Mouse (Mus musculus): ENCODE data around the gene Ddah1.
A peak's percentile ranks its signal among the peaks of the same experiment; 100 is the strongest.
"Not testable (repeated sequence)": the region's sequence is repeated elsewhere in the genome, so short reads cannot be mapped to it uniquely, and the experiment has no call there.

The Ddah1 gene

GRCm38 (mm10) chr3:145904850-145905776 lies 146.6 kb downstream of the Ddah1 start:
- peak; percentile 74 to 77 for DNase-seq (ENCODE audit: low spot score in 2 of 2)

- DNase-seq (ENCODE audit: low spot score in 2 of 2), result no peak
Measured at GRCm38 (mm10) chr3:145906582-145906981, 148.1 kb downstream of the Ddah1 start.

GRCm38 (mm10) chr3:145912512-145912911 lies 154.0 kb downstream of the Ddah1 start:
- no peak for DNase-seq (ENCODE audit: low spot score in 2 of 2)

GRCm38 (mm10) chr3:145913263-145913662 lies 154.8 kb downstream of the Ddah1 start:
- no peak for DNase-seq (ENCODE audit: low spot score in 2 of 2)

- DNase-seq (ENCODE audit: low spot score in 2 of 2), result not testable (repeated sequence)
Measured at GRCm38 (mm10) chr3:145913942-145914341, 155.5 kb downstream of the Ddah1 start.

GRCm38 (mm10) chr3:145916374-145916773 lies 157.9 kb downstream of the Ddah1 start:
- no peak for DNase-seq (ENCODE audit: low spot score in 2 of 2)

- DNase-seq (ENCODE audit: low spot score in 2 of 2), result no peak
Measured at GRCm38 (mm10) chr3:145916826-145917225, 158.4 kb downstream of the Ddah1 start.

GRCm38 (mm10) chr3:145922019-145922854 lies 163.8 kb downstream of the Ddah1 start, which contains the start of gene Bcl10:
Bcl10 (plus strand) TSS chr3:145922804.
- no peak for DNase-seq (ENCODE audit: low spot score in 2 of 2)

- no peak for DNase-seq (ENCODE audit: low spot score in 2 of 2)
Measured at GRCm38 (mm10) chr3:145922971-145923370, 164.5 kb downstream of the Ddah1 start.

GRCm38 (mm10) chr3:145923874-145924577 lies 165.6 kb downstream of the Ddah1 start:
- DNase-seq (ENCODE audit: low spot score in 2 of 2), result peak; percentile 96 to 98

GRCm38 (mm10) chr3:145924649-145925337 lies 166.3 kb downstream of the Ddah1 start:
- peak; percentile 52 to 53 for DNase-seq (ENCODE audit: low spot score in 2 of 2)

GRCm38 (mm10) chr3:145925506-145925905 lies 167.0 kb downstream of the Ddah1 start:
- DNase-seq (ENCODE audit: low spot score in 2 of 2), result no peak

- DNase-seq (ENCODE audit: low spot score in 2 of 2), result no peak
Measured at GRCm38 (mm10) chr3:145929525-145930400, 171.3 kb downstream of the Ddah1 start.

GRCm38 (mm10) chr3:145933845-145934244 lies 175.4 kb downstream of the Ddah1 start:
- DNase-seq (ENCODE audit: low spot score in 2 of 2), result no peak

GRCm38 (mm10) chr3:145937505-145938404 lies 179.3 kb downstream of the Ddah1 start, which contains the start of gene 2410004B18Rik:
2410004B18Rik (plus strand) TSS chr3:145938014.
- peak; percentile 89 to 92 for DNase-seq (ENCODE audit: low spot score in 2 of 2)

GRCm38 (mm10) chr3:145938405-145939349 lies 180.2 kb downstream of the Ddah1 start:
- DNase-seq (ENCODE audit: low spot score in 2 of 2), result no peak

GRCm38 (mm10) chr3:145939402-145939801 lies 180.9 kb downstream of the Ddah1 start:
- DNase-seq (ENCODE audit: low spot score in 2 of 2), result no peak

GRCm38 (mm10) chr3:145939971-145940370 lies 181.5 kb downstream of the Ddah1 start:
- DNase-seq (ENCODE audit: low spot score in 2 of 2), result no peak

All from right cerebral cortex, adult 2 months (tissue).